Mouse (Mus musculus): ENCODE measurements around the gene Clip4. TPM values are rescaled to one million over a fixed set of nuclear protein-coding genes. Genes with fewer than 3 reads are reported as not detected.

Gene Clip4
- polyA plus RNA-seq (2012; rRNA removed), result 24.1 and 24.2 TPM in 2 replicates

DNA sequence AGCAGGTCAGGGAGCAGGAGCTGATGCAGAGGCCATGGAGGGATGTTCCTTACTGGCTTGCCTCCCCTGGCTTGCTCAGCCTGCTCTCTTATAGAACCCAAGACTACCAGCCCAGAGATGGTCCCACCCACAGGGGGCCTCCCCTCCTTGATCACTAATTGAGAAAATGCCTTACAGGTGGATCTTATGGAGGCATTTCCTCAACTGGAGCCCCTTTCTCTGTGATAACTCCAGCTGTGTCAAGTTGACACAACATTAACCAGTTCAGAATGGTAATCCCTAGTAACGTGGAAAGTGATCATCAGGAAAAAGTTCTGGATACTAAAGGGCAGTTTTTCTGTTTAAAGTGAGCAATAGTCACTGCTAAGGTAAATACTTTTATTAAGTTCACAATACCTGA is at the start of gene Clip4:
Clip4 (plus strand) TSS at position 301 of the 400 bp plus-strand sequence.

DNA sequence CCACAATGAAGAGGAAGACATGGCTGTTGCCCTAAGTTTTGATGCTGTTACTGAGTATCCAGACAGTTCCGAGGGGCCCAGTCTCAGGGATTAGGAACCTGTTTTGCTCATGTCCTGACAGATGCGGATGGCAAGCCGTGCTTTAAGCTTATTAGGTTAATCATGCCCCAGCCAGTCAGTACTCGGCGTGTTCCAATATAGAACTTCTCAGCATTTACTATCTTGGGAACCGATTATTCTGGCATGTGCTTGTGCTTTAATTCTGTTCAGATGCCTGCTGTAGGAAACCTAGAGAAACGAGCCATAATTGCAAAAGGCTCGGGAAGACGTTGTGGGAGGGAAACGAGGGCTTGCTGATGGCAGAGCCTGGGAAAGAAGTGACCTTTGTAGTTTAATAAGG is 15.4 kb upstream of the Clip4 start, which contains the start of gene Pcare:
Pcare (minus strand) TSS at position 64 of the 400 bp plus-strand sequence.

Other genes with a start within 250 kb of the Clip4 start
- 2.9 and 3.2 TPM in 2 replicates for gene Ndc80, start 241.6 kb upstream of the Clip4 start, polyA plus RNA-seq (2012; rRNA removed)
- 1.2 and 1.7 TPM in 2 replicates for gene Spdya, start 216.4 kb upstream of the Clip4 start, polyA plus RNA-seq (2012; rRNA removed)
- gene Wdr43, start 152.6 kb upstream of the Clip4 start, polyA plus RNA-seq (2012; rRNA removed), result 30.0 and 32.7 TPM in 2 replicates
- 1.6 TPM in 2 replicates for gene Togaram2, start 95.2 kb upstream of the Clip4 start, polyA plus RNA-seq (2012; rRNA removed)
- gene Pcare, start 15.6 kb upstream of the Clip4 start, polyA plus RNA-seq (2012; rRNA removed), result 0.01 TPM in 1 of 2 replicates, not detected in the other

Measured in central nervous system, embryonic 18 days (tissue).